Mouse (Mus musculus): ENCODE measurements at regions not wholly inside any gene's neighbourhood (a gene's known extent, or its start where the extent isn't known, plus 50 kb on each side); places are given as distances from the start of the nearest gene placed in this dataset.

- no peak for DNase-seq (ENCODE audit: low spot score in 2 of 2)
Observed at GRCm38 (mm10) chr10:96497482-96497881, 119.3 kb upstream of the Btg1 start.

GRCm38 (mm10) chr10:96499274-96499673 lies 117.5 kb upstream of the Btg1 start:
- DNase-seq (ENCODE audit: low spot score in 2 of 2) = no peak

- DNase-seq (ENCODE audit: low spot score in 2 of 2) = no peak
Observed at GRCm38 (mm10) chr10:96502090-96502728, 114.6 kb upstream of the Btg1 start.

- DNase-seq (ENCODE audit: low spot score in 2 of 2) = no peak
Observed at GRCm38 (mm10) chr10:96502736-96503135, 114.1 kb upstream of the Btg1 start.

DNA sequence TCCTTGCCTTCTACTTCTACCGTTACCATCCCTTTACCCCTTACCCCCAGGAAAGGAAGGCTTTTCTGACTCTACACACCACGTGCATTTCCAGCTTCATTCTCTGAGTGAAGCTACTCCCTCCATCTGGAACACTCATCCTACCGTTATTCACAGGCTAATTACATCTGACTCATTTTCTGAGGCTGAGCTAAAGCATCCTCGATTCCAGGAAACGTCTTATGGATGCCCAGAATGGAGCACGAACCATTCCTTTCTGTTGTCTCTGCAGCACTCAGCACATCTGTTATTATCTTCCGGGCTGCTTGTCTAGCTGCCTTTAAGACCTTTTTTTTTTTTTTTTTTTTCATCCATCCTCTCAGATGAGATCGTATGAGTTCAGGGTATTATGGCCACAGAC lies 112.5 kb upstream of the Btg1 start:
- DNase-seq (ENCODE audit: low spot score in 2 of 2) = no peak

- DNase-seq (ENCODE audit: low spot score in 2 of 2) = no peak
Observed at GRCm38 (mm10) chr10:96515164-96515922, 101.5 kb upstream of the Btg1 start.

DNA sequence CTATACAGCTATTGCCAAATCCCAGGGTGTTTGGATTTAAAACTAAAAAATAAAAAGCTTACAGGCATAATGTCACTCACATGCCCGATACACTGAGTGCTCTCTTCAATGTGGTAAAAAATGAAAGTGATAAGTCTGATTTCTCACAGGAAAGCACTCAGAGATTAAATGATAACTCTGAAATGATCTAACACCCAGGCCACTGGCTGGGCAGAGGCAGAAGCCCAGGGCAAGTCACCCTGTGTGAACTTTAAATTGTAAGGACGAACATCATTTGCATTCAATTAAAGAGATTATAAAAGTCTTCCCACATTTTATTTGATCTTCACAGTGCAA lies 100.9 kb upstream of the Btg1 start:
- no peak for DNase-seq (ENCODE audit: low spot score in 2 of 2)

DNA sequence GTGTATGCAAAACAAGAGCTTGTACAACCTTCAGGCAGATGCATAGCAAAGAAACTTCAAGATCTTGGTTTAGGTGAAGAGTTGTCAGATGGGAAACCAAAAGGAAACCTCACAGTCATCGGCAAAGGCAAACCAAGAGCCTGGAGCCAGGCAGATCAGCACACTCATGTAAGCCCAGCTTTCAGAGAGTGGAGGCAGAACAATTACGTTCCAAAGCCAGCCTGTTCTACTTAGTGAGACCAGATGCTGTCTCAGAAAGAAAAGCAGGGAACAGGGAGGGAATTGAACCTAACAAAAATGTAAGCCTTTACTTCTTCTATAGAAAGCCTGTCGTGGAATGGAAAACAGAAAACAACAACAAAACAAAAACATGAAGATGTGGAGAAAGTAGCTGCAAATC lies 97.4 kb upstream of the Btg1 start:
- no peak for DNase-seq (ENCODE audit: low spot score in 2 of 2)

DNA sequence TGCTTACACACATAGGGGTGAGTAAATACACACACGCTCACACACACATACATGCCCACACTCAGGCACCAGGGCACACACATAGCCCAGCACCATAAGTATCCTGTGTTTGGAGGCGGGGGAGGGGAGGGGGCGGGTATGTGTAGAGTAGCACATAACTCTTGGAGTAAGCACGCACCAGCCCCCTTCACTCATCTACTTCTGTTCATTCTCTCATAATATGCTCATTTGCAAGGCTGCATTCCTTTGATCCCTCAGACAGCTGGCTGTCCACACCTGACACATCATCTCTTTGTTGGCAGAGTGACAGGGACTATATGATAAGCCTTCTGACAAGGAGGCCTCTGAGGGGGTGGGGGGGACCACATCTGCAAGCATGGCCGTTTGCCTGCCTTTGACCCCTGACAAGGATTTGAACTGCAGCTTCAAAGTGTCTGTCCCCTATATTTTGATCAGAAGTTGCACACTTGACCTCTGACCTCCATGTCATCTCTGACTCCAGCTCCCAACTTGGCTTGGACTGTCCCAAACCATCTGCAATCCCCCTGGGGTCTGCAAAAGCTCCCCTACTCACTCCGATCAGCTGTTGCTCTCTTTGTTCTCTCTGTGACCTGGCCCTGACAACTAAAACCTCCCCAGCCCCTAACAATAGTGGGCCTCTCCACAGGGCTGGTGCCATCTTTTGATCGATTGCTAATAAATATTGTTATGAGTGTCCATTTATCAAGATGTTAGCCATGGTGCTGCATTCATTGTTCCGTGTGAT lies 95.6 kb upstream of the Btg1 start:
- DNase-seq (ENCODE audit: low spot score in 2 of 2) = no peak

GRCm38 (mm10) chr10:96523967-96524801 lies 92.6 kb upstream of the Btg1 start:
- DNase-seq (ENCODE audit: low spot score in 2 of 2) = no peak

- no peak for DNase-seq (ENCODE audit: low spot score in 2 of 2)
Observed at GRCm38 (mm10) chr10:96527864-96528263, 88.9 kb upstream of the Btg1 start.

GRCm38 (mm10) chr10:96534547-96535124 lies 82.2 kb upstream of the Btg1 start:
- DNase-seq (ENCODE audit: low spot score in 2 of 2) = no peak

DNA sequence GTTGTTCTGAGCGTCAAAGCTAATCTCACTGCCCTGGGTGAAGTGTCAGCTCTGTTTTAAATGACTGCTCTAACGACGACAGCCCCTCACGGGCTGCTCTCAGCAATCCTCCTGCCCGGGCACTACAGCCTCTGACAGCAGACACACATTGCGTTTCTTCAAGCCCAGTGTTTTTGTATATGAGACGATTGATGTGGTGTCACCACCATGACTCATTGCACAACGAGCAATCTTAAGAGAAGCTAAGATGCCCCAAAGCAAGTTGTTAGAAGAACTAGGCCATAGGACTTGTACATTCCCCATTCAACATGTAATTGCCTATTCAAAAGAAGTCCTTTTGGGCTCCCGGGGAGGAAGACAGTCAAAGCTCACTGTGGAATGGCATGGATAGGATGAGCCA lies 81.3 kb upstream of the Btg1 start:
- DNase-seq (ENCODE audit: low spot score in 2 of 2) = no peak

DNA sequence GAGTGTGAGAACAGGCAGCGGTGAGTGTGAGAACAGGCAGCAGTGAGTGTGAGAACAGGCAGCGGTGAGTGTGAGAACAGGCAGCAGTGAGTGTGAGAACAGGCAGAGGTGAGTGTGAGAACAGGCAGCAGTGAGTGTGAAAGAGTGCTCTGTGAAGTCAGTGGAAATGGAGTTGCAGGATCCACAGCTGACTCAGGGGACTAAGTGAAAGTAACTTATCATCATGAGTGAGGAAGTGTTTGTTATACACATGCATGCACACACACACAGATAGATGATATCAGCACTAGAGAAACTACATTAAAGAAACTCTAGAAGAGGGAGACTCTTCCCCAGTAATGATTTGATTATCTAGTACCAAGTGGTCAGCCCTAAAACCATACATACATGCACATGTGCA lies 76.0 kb upstream of the Btg1 start:
- no peak for DNase-seq (ENCODE audit: low spot score in 2 of 2)

GRCm38 (mm10) chr10:96545312-96545711 lies 71.5 kb upstream of the Btg1 start:
- DNase-seq (ENCODE audit: low spot score in 2 of 2) = no peak

- DNase-seq (ENCODE audit: low spot score in 2 of 2) = no peak
Observed at GRCm38 (mm10) chr10:96545761-96546388, 70.9 kb upstream of the Btg1 start.

DNA sequence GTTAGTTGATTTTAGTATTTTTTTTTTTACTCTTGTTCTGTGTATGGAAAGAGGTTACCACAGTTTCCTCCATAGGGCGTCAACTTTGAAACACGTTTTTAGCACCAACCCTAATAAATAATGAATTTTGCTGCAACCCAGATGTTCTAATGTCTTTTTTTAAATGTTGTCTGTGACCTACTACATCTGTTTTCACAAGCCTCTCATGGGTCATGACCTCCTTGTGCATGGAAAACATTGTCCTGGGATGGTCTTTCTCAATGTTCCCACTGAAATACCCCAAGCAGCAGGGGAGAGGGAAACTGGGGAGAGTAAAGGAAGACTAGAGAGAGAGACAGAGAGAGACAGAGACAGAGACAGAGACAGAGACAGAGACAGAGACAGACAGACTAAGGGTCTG lies 67.2 kb upstream of the Btg1 start:
- no peak for DNase-seq (ENCODE audit: low spot score in 2 of 2)

DNA sequence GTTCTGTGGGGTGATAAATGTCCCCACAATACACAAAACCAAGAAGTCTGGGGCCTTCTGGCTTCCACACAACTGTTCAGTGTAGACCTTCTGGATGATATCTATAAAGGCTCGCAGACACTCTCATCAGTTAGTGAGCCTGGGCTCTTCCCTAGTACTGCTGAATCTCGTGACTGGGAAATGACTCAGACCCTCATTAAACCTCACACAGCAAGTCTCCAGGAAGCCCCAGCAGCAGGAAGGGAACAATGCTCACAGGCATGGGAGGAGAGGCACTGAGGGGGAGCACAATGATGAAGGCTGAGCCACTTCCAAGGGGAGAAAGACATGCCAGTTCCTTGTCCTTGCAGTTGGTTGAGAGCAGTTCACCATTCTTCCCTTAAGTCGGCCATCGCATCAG lies 66.5 kb upstream of the Btg1 start:
- no peak for DNase-seq (ENCODE audit: low spot score in 2 of 2)

DNA sequence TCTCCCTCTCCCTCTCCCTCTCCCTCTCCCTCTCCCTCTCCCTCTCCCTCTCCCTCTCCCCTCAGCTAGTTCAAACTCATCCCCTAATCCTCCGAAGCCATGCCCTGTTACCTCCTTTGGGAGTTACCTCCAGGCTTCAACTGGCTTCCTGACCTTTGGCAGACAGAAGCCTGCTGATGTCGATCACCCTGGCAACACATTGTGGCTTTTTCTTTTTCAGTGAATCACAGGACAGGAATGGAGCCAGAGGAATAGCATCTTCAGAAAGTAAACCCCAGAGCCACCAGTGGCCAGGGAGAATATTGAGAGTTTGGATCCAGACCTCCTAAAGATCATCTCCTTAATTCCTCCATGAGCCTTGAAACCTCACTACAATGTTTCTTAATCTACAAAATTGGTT lies 59.5 kb upstream of the Btg1 start:
- DNase-seq (ENCODE audit: low spot score in 2 of 2) = no peak

- no peak for DNase-seq (ENCODE audit: low spot score in 2 of 2)
Observed at GRCm38 (mm10) chr10:96565343-96565742, 51.5 kb upstream of the Btg1 start.

Measured in frontal cortex, postnatal 36 days (tissue).